Mouse (Mus musculus): ENCODE results near the gene Stxbp1. TPM values are rescaled to one million over a fixed set of nuclear protein-coding genes. Genes with fewer than 3 reads are reported as not detected.

Stxbp1 gene
- polyA plus RNA-seq, 1 experiment from 2014 or later: 330 TPM

DNA sequence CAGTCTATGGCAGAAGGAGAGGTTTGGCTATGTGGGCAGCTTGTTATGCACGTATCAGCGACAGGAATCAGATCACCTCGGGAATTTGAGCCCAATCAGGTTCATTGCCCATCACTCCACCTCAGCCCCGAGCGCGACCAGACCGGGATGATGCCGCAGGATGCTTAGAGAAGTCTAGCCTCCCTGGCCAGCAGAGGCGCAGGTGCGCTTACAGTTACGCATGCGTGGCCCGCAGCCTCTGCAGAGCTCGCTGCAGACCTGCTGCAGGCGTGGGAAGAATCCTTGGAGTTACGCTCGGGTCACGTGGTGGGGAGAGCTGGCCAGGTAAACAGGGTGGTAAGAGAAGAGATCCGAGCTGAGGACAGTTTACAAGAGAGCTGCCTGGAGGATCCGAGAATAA is 5.1 kb upstream of the Stxbp1 start:
- Histone ChIP-seq H3K9me3 (no peaks in the 10 kb centered on the region), H3K4me3 (peak overlapping the region; percentile 10), H3K9ac (peak overlapping the region; percentile 29; the same call in 1 of the 2 replicates), H3K27me3 (replicated peaks) (peaks cover 6% of the 10 kb centered on the region; the same call in 1 of the 2 replicates), H3K36me3 (replicated peaks) (no peaks in the 10 kb centered on the region), H3K27ac (no peak overlapping the region; the same call in 1 of the 2 replicates), H3K4me2 (peak overlapping the region; percentile 50), H3K4me1 (peaks cover 13% of the 10 kb centered on the region)
- WGBS: 2% methylated on average over 20 of the region's 20 CpGs
- peak; percentile 37; the same call in 1 of the 2 replicates for ATAC-seq (replicated peaks)

- Histone ChIP-seq H3K4me3 (peak overlapping the region; percentile 99), H3K4me1 (peaks cover 38% of the 10 kb centered on the region), H3K36me3 (replicated peaks) (no peaks in the 10 kb centered on the region), H3K27ac (peak overlapping the region; percentile 58; the same call in 1 of the 2 replicates), H3K4me2 (peak overlapping the region; percentile 70), H3K9me3 (no peaks in the 10 kb centered on the region), H3K27me3 (replicated peaks) (peaks cover 6% of the 10 kb centered on the region; the same call in 1 of the 2 replicates), H3K9ac (no peak overlapping the region)
- ATAC-seq (replicated peaks): peak; percentile 56
- WGBS: 50% methylated on average over 6 of the region's 6 CpGs
Measured at GRCm38 (mm10) chr2:32847468-32847821, 400 bp upstream of the Stxbp1 start.

DNA sequence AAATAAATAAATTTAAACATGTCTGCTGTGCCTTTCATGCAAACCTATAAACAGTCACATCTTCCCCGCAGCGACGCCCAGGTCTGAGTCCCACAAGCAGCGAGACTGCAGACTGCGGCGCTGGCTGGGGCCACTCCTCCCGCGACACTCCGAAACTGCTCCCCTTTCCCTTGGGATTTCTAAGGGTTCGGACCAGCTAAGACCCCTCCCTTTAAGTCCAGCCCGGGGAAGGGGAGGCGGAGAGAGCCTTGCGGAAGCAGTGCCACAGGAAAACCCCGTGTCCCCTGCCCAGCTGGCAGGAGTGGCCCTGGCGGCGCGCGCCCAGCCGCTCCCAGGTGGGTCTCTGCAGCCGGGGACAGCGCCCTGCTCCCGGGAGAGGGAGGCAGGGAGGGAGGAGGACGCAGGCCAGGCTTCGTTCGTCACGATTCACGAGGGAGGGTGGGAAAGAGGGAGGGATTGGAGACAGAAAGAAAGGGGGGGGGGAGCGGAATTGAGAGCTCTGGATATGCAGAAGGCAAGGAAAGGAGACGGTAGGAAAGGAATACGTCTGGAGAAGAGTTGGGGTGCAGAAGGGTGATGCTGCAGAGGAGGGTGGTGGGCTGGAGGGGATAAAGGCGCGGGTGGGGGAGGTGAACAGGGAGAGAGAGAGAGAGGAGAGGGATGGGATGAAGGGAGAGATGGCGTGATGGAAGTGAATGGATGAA is 792 bp downstream of the Stxbp1 start:
- peaks cover 4% of the 10 kb centered on the region; the same call in 1 of the 2 replicates for H3K27me3 ChIP-seq (replicated peaks)
- H3K9ac ChIP-seq: peak overlapping the region; percentile 98
- ATAC-seq (replicated peaks): peak; percentile 66
- H3K36me3 ChIP-seq (replicated peaks): no peaks in the 10 kb centered on the region
- peak overlapping the region; percentile 70 for H3K4me2 ChIP-seq
- H3K4me1 ChIP-seq: peaks cover 32% of the 10 kb centered on the region
- H3K4me3 ChIP-seq: peak overlapping the region; percentile 99
- under 1% methylated on average over 32 of the region's 33 CpGs for WGBS
- peak overlapping the region; percentile 96 for H3K27ac ChIP-seq
- H3K9me3 ChIP-seq: no peaks in the 10 kb centered on the region

DNA sequence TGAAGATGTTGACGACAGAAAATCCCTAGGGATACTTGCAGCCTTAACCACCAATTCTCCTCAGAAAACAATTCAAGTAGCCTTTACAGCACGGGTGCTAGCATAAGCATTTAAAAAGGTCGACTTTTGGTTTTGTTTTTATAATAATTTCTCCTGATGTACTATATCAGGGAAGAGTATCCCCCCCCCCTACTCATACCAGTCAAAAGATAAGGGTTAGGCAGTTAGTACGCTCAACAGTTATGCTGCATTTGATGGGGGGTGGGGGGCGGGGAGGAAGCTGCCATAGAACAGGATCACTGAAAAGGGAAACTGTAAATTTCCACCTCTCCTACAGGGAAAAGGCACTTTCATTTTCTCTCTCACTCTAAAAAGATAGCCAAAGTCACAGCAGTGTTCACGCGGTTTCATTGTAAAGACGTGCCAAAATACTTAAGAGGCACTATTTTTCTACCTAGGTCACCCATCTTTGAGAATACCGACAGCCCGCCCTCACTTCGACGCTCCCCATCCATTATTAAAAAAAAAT is 1.4 kb downstream of the Stxbp1 start:
- H3K4me2 ChIP-seq: peak overlapping the region; percentile 70
- no peaks in the 10 kb centered on the region for H3K9me3 ChIP-seq
- peaks cover 32% of the 10 kb centered on the region for H3K4me1 ChIP-seq
- no peak for ATAC-seq (replicated peaks)
- H3K27me3 ChIP-seq (replicated peaks): no peaks in the 10 kb centered on the region
- peak overlapping the region; percentile 99 for H3K4me3 ChIP-seq
- peak overlapping the region; percentile 96 for H3K27ac ChIP-seq
- H3K9ac ChIP-seq: peak overlapping the region; percentile 98
- H3K36me3 ChIP-seq (replicated peaks): no peaks in the 10 kb centered on the region
- 6% methylated on average over 12 of the region's 12 CpGs for WGBS

DNA sequence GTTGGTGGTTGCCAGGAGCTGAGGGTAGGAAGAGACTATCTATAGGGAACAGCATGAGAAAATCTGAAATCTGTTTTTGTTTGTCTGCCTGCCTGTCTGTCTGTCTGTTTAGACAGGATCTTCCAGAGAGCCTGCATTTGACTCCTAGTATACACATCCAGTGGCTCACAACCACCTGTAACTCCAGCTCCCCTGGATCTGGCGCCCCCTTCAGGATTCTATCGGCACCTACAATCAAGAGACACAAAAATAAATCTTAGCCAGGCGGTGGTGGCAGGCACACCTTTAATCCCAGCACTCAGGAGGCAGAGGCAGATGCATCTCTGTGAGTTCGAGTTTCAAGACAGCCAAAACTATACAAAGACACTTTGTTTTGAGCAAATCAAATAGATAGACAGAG is 4.5 kb downstream of the Stxbp1 start:
- ATAC-seq (replicated peaks): no peak
- no peak overlapping the region for H3K9ac ChIP-seq
- H3K27me3 ChIP-seq (replicated peaks): no peaks in the 10 kb centered on the region

DNA sequence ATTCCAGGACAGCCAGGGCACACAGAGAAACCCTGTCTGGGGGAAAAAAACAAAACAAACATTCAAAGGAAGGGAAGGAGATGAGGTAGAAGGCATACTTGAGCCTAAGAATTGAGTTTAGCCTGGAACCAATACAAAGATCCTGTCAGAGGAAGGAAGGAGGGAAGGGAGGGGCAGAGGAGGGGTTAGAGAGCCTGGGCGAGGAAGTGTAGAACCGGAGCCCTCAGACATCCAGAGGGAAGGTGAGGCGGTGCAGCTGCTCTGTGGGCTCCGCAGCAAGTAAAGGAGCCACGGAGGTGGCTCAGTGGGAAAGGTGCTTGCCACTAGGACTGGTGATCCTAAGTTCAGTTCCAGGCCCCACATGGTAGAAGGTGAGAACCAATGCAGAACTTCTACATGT is 5.9 kb downstream of the Stxbp1 start:
- Histone ChIP-seq H3K27me3 (replicated peaks) (no peaks in the 10 kb centered on the region), H3K27ac (no peak overlapping the region), H3K36me3 (replicated peaks) (0 out of 2 replicates have a peak, but pooled peaks cover 3% of the 10 kb centered on the region), H3K9me3 (no peaks in the 10 kb centered on the region), H3K4me2 (no peak overlapping the region), H3K4me1 (peaks cover 30% of the 10 kb centered on the region), H3K4me3 (no peak overlapping the region), H3K9ac (no peak overlapping the region)
- ATAC-seq (replicated peaks): no peak
- 77% methylated on average over 5 of the region's 5 CpGs for WGBS

More for the DNA sequence above, 4.5 kb downstream of the Stxbp1 start:
- Histone ChIP-seq H3K9me3 (no peaks in the 10 kb centered on the region), H3K4me2 (no peak overlapping the region), H3K4me1 (peaks cover 33% of the 10 kb centered on the region), H3K27ac (no peak overlapping the region), H3K36me3 (replicated peaks) (0 out of 2 replicates have a peak, but pooled peaks cover 3% of the 10 kb centered on the region), H3K4me3 (no peak overlapping the region)
- 50% methylated on average over 4 of the region's 4 CpGs for WGBS

GRCm38 (mm10) chr2:32839261-32839660 is 7.8 kb downstream of the Stxbp1 start:
- no peak overlapping the region for H3K27ac ChIP-seq
- H3K4me2 ChIP-seq: no peak overlapping the region
- H3K4me3 ChIP-seq: no peak overlapping the region
- H3K4me1 ChIP-seq: peaks cover 15% of the 10 kb centered on the region
- no peaks in the 10 kb centered on the region for H3K9me3 ChIP-seq
- no peaks in the 10 kb centered on the region for H3K27me3 ChIP-seq (replicated peaks)
- 0 out of 2 replicates have a peak, but pooled peaks cover 3% of the 10 kb centered on the region for H3K36me3 ChIP-seq (replicated peaks)
- no peak for ATAC-seq (replicated peaks)
- 82% methylated on average over 2 of the region's 2 CpGs for WGBS
- H3K9ac ChIP-seq: no peak overlapping the region

- no peak overlapping the region for H3K4me3 ChIP-seq
- no peak for ATAC-seq (replicated peaks)
- H3K27me3 ChIP-seq (replicated peaks): no peaks in the 10 kb centered on the region
- H3K36me3 ChIP-seq (replicated peaks): 0 out of 2 replicates have a peak, but pooled peaks cover 3% of the 10 kb centered on the region
- no peak overlapping the region for H3K4me2 ChIP-seq
- no peak overlapping the region for H3K9ac ChIP-seq
- H3K27ac ChIP-seq: no peak overlapping the region
- H3K9me3 ChIP-seq: no peaks in the 10 kb centered on the region
- 66% methylated on average over 9 of the region's 9 CpGs for WGBS
- H3K4me1 ChIP-seq: peaks cover 6% of the 10 kb centered on the region; the same call in 1 of the 2 replicates
Measured at GRCm38 (mm10) chr2:32838147-32838884, 8.7 kb downstream of the Stxbp1 start.

DNA sequence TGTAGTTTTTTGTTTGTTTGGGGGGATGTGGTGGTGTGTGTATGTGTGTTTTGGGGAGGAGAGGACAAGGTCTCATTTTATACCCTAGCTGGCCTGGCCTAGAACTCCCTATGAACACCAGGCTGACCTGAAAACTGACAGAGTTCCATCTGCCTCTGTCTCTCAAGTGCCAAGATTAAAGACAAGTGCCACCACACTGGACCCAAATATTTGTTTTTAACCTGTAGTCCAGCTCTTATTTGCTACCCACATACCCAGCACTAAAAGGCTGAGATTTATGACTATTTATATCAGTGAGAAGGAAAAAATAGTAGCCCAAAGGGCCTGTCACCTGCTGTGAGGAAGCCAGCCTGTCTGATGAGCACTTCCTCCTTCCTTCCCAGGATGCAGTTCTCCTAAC is 11.5 kb downstream of the Stxbp1 start:
- Histone ChIP-seq H3K27ac (no peak overlapping the region), H3K27me3 (replicated peaks) (no peaks in the 10 kb centered on the region), H3K4me3 (no peak overlapping the region), H3K4me1 (0 out of 2 replicates have a peak, but pooled peaks cover 3% of the 10 kb centered on the region), H3K9me3 (no peaks in the 10 kb centered on the region), H3K4me2 (no peak overlapping the region), H3K36me3 (replicated peaks) (0 out of 2 replicates have a peak, but pooled peaks cover 3% of the 10 kb centered on the region), H3K9ac (no peak overlapping the region)
- no peak for ATAC-seq (replicated peaks)

DNA sequence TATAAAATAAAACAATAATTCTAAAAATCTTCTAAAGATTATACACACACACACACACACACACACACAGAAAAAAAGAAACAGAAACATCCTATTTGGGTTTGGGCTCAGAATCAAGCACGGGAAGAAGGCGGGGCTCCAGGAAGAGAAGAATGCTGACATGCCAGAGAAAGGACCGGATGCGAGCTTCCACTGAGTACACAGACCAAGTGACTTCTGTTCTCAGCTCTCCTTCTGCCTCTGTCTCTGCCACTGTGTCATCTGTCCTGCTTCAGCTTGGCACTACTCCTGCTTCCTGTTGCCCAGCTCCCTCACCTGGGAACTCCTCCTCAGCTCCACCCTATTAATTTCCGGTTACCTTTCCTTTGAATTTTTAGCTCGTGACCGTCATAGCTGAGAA is 12.5 kb downstream of the Stxbp1 start:
- no peaks in the 10 kb centered on the region for H3K27me3 ChIP-seq (replicated peaks)
- no peak overlapping the region for H3K4me3 ChIP-seq
- no peak overlapping the region for H3K9ac ChIP-seq
- 0 out of 2 replicates have a peak, but pooled peaks cover 3% of the 10 kb centered on the region for H3K4me1 ChIP-seq
- WGBS: 71% methylated on average over 7 of the region's 7 CpGs
- no peak for ATAC-seq (replicated peaks)
- H3K9me3 ChIP-seq: no peaks in the 10 kb centered on the region
- no peak overlapping the region for H3K27ac ChIP-seq
- no peaks in the 10 kb centered on the region for H3K36me3 ChIP-seq (replicated peaks)
- H3K4me2 ChIP-seq: no peak overlapping the region

DNA sequence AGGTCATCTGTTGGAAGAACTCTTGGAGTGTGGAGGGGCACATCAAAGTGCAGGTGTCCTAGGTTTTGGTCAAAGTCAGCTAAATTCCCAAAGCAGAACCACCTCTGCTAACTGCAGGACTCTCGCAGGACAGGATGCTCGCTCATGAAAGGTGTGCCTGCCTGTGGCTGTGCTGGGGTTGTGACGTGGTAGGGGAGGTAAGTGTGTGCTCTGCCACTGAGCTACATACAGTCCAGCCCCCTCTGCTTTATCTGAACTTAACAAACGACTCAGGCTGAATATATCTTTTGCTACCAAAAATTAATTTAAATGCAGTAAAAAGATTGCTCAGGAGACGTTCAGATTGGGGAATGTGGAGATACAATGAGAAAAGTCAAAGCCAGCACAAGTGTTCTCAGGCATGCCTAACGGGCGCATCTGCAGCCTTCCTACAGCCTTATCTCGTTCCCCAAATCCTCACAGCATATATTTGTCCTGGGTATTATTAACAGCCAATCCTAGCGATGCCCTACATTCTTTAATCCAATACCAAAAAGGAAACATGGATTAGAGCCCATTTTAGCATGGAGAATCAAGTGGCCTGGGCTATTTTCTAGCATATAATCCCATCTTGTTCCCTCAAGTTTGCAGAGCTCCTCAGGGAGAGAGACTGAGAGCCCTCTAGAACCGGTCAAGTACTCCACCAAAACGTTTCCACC is 17.9 kb downstream of the Stxbp1 start:
- H3K36me3 ChIP-seq (replicated peaks): no peaks in the 10 kb centered on the region
- peaks cover 11% of the 10 kb centered on the region; the same call in 1 of the 2 replicates for H3K4me1 ChIP-seq
- no peak overlapping the region for H3K27ac ChIP-seq
- H3K4me2 ChIP-seq: no peak overlapping the region
- H3K9me3 ChIP-seq: no peaks in the 10 kb centered on the region
- H3K4me3 ChIP-seq: no peak overlapping the region
- no peak overlapping the region for H3K9ac ChIP-seq
- WGBS: 64% methylated on average over 11 of the region's 11 CpGs
- no peaks in the 10 kb centered on the region for H3K27me3 ChIP-seq (replicated peaks)
- no peak for ATAC-seq (replicated peaks)

GRCm38 (mm10) chr2:32825796-32826195 is 21.2 kb downstream of the Stxbp1 start:
- H3K9ac ChIP-seq: no peak overlapping the region
- H3K27me3 ChIP-seq (replicated peaks): no peaks in the 10 kb centered on the region
- H3K9me3 ChIP-seq: no peaks in the 10 kb centered on the region
- H3K4me1 ChIP-seq: peaks cover 15% of the 10 kb centered on the region
- H3K27ac ChIP-seq: no peak overlapping the region
- peaks cover 8% of the 10 kb centered on the region for H3K36me3 ChIP-seq (replicated peaks)
- WGBS: 89% methylated on average over 6 of the region's 6 CpGs
- H3K4me2 ChIP-seq: no peak overlapping the region
- no peak overlapping the region for H3K4me3 ChIP-seq
- ATAC-seq (replicated peaks): no peak

Measured in midbrain, embryonic 15.5 days (tissue).